Mouse (Mus musculus) macrophage (primary cell): ENCODE data around the gene Olfr1284. TPM values are rescaled to one million over a fixed set of nuclear protein-coding genes. Genes with fewer than 3 reads are reported as not detected.
"Not testable (repeated sequence)": the region's sequence is repeated elsewhere in the genome, so short reads cannot be mapped to it uniquely, and the experiment has no call there.

Source experiments
- H3K27ac ChIP-seq: fragments of 350-480 bp; formaldehyde crosslinking; 2 replicates; pipeline ENCODE4 v1.9.0; 2021
- H3K36me3 ChIP-seq: fragments of 350-480 bp; formaldehyde crosslinking; 2 replicates; pipeline ENCODE4 v1.9.0; 2021; ENCODE audit errors: inconsistent target
- H3K4me3 ChIP-seq: fragments of 350-480 bp; formaldehyde crosslinking; 2 replicates; pipeline ENCODE4 v1.9.0; 2021; ENCODE audit errors: inconsistent target
- H3K79me2 ChIP-seq: fragments of 350-480 bp; formaldehyde crosslinking; 2 replicates; pipeline ENCODE4 v1.9.0; 2021; ENCODE audit errors: inconsistent target
- WGBS: methylation state at CpG from one replicate; pipeline ENCODE4 v1.1.7; 2026; ENCODE audit warnings: inconsistent platforms; ENCODE audit not compliant: missing documents; 5-methylcytosine and 5-hydroxymethylcytosine counted together
- polyA plus RNA-seq: library from polyadenylated mRNA; stranded (reverse); fragments of 250-400 nt; gene quantifications from 3 replicates; pipeline ENCODE4 v1.2.4, GENCODE M21; 2018; ENCODE audit warnings: inconsistent platforms
- total RNA-seq, 78 experiments: library from RNA; depleted of rRNA; stranded (reverse); fragments of 250-400 nt; gene quantifications; 1 replicate in 9 of 78; 2 replicates in 24 of 78; 3 replicates in 43 of 78; 4 replicates in 2 of 78; pipeline ENCODE4 v1.2.4; 2018; ENCODE audit warnings: inconsistent platforms in 56 of 78

The Olfr1284 gene
- not detected for total RNA-seq (2018; cell fraction: chromatin; rRNA removed)
- total RNA-seq (2018; cell fraction: cytosol; rRNA removed), result not detected
- total RNA-seq (2018; cell fraction: nucleus; rRNA removed), result not detected
- not detected in 3 replicates for polyA plus RNA-seq

GRCm38 (mm10) chr2:111375222-111375621 is at the start of gene Olfr1284:
TSS of gene Olfr1284 (plus strand) at chr2:111375522.
- Histone ChIP-seq H3K27ac (no peak within 1 kb of the TSS), H3K36me3 (no peaks in the 10 kb centered on the region), H3K79me2 (no peaks in the 10 kb centered on the region), H3K4me3 (no peak within 1 kb of the TSS)
- 100% methylated on average over 1 of the region's 1 CpGs for WGBS

DNA sequence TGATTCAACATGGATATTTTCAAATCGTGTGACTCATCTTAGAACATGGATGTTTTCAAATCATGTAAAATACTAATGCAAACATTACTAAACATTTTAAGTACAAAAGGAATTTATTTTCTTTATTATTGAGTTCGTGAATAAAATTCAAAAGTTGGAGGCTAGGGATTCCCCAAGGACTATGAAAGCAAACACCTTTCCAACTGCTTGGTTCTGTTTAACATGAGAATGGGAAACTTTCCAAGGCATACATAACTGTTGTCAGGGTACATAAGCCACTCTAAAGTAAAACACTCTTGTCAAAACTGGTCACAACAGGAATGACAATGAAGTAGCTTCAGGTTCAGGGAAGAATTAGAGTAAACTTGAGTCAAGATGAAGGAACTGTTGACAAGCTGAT is 49.1 kb upstream of the Olfr1284 start, which contains the start of gene Olfr1281:
Gene Olfr1281, plus strand, starts transcription at position 301 of the 400 bp plus-strand sequence.
- Histone ChIP-seq H3K79me2 (no peaks in the 10 kb centered on the region), H3K4me3 (no peak within 1 kb of the TSS), H3K36me3 (no peaks in the 10 kb centered on the region), H3K27ac (no peak within 1 kb of the TSS)
- 78% methylated on average over 2 of the region's 2 CpGs for WGBS

DNA sequence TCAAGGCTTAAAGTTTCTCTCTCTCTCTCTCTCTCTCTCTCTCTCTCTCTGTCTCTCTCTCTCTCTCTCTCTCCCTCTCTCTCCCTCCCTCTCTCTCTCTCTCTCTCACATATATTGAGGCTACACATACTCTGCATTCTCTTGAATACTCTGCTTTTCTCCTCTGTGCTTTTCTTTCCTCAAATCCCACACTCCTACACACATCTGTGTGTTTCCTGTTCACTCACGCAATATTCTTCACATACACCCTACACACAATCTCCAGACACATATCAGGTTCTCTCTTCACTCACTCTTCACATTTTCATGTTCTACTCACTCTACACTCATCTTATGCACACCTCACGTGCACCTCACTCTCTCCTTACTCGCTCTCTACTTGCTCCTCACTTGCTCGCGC is 41.6 kb upstream of the Olfr1284 start:
- H3K4me3 ChIP-seq, H3K79me2 ChIP-seq: not testable (repeated sequence)
- WGBS, result 82% methylated on average over 5 of the region's 5 CpGs

GRCm38 (mm10) chr2:111335976-111336375 is 39.3 kb upstream of the Olfr1284 start, which contains the start of gene Olfr1282:
TSS of gene Olfr1282 (minus strand) at chr2:111336076.
- 70% methylated on average over 2 of the region's 2 CpGs for WGBS
- Histone ChIP-seq H3K79me2 (no peaks in the 10 kb centered on the region), H3K27ac (no peak within 1 kb of the TSS), H3K36me3 (no peaks in the 10 kb centered on the region), H3K4me3 (no peak within 1 kb of the TSS)

More for the DNA sequence above, 41.6 kb upstream of the Olfr1284 start:
- H3K27ac ChIP-seq, H3K36me3 ChIP-seq: not testable (repeated sequence)

DNA sequence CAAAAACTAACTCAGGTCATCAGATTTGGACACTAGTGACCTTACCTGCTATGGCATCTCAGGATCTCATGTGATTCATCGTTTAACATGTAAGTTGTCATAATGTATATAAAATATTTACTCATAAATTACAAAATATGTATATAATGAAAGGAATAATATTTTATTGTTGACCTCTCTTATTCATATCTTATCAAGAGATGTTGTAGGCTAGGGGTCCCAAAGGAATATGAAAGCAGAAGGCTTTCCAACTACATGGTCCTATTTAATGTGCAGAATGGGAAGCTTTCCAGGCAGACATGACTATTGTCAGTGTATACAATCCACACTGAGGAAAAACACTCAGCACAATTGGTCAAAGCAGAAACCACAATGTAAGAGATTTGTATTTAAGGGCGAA is 8.8 kb upstream of the Olfr1284 start, which contains the start of gene Olfr1283:
Gene Olfr1283, plus strand, starts transcription at position 301 of the 400 bp plus-strand sequence.
- Histone ChIP-seq H3K27ac (no peak within 1 kb of the TSS), H3K79me2 (no peaks in the 10 kb centered on the region), H3K36me3 (no peaks in the 10 kb centered on the region), H3K4me3 (no peak within 1 kb of the TSS)
- 61% methylated on average over 2 of the region's 2 CpGs for WGBS

- no peaks in the 10 kb centered on the region for H3K79me2 ChIP-seq
- 78% methylated on average over 1 of the region's 1 CpGs for WGBS
- no peaks in the 10 kb centered on the region for H3K36me3 ChIP-seq
- H3K27ac ChIP-seq, result no peak within 1 kb of the TSS
- no peak within 1 kb of the TSS for H3K4me3 ChIP-seq
Measured at GRCm38 (mm10) chr2:111422931-111423330, 47.6 kb downstream of the Olfr1284 start, which contains the start of gene Olfr1286. TSS of gene Olfr1286 (minus strand) at chr2:111423115.

Other genes with a start within 250 kb of the Olfr1284 start
- gene Gm15130, start 222.6 kb upstream of the Olfr1284 start, polyA plus RNA-seq, result not detected in 3 replicates
- not detected in 3 replicates for gene 4930430A15Rik, start 145.9 kb upstream of the Olfr1284 start, polyA plus RNA-seq
- gene Olfr1275, start 140.2 kb upstream of the Olfr1284 start, polyA plus RNA-seq, result not detected in 3 replicates
- not detected in 3 replicates for gene Olfr1276, start 121.0 kb upstream of the Olfr1284 start, polyA plus RNA-seq
- not detected in 3 replicates for gene Olfr1277, start 101.4 kb upstream of the Olfr1284 start, polyA plus RNA-seq
- gene Olfr1278, start 85.4 kb upstream of the Olfr1284 start, polyA plus RNA-seq, result not detected in 3 replicates
- not detected in 3 replicates for gene Olfr1279, start 74.9 kb upstream of the Olfr1284 start, polyA plus RNA-seq
- gene Olfr1280, start 61.5 kb upstream of the Olfr1284 start, polyA plus RNA-seq, result not detected in 3 replicates
- not detected in 3 replicates for gene Olfr1281, start 49.0 kb upstream of the Olfr1284 start, polyA plus RNA-seq
- not detected in 3 replicates for gene Olfr1282, start 39.4 kb upstream of the Olfr1284 start, polyA plus RNA-seq
- gene Olfr1283, start 8.7 kb upstream of the Olfr1284 start, polyA plus RNA-seq, result not detected in 3 replicates
- not detected in 3 replicates for gene Olfr1286, start 47.6 kb downstream of the Olfr1284 start, polyA plus RNA-seq
- not detected in 3 replicates for gene Olfr1287, start 73.6 kb downstream of the Olfr1284 start, polyA plus RNA-seq
- not detected in 3 replicates for gene Olfr1288, start 98.6 kb downstream of the Olfr1284 start, polyA plus RNA-seq
- gene Olfr1289, start 105.3 kb downstream of the Olfr1284 start, polyA plus RNA-seq, result not detected in 3 replicates
- gene Olfr1290, start 118.3 kb downstream of the Olfr1284 start, polyA plus RNA-seq, result not detected in 3 replicates
- not detected in 3 replicates for gene Olfr1291-ps1, start 121.7 kb downstream of the Olfr1284 start, polyA plus RNA-seq
- gene Olfr1293-ps, start 149.7 kb downstream of the Olfr1284 start, polyA plus RNA-seq, result not detected in 3 replicates
- not detected in 3 replicates for gene Olfr1294, start 164.8 kb downstream of the Olfr1284 start, polyA plus RNA-seq
- not detected in 3 replicates for gene Olfr1295, start 194.2 kb downstream of the Olfr1284 start, polyA plus RNA-seq